Mouse (Mus musculus) heart, adult 2 months (tissue): ENCODE data around the gene Zfp580. TPM values are rescaled to one million over a fixed set of nuclear protein-coding genes. Genes with fewer than 3 reads are reported as not detected.
A peak's percentile ranks its signal among the peaks of the same experiment; 100 is the strongest.

ENCODE experiments used
- DNase-seq, 2 experiments: peaks; one replicate each; pipeline ENCODE4 v3.0.0; 2021
- H3K27ac ChIP-seq: fragments of 200-600 bp; 2 replicates; pipeline ENCODE4 v1.8.1; 2022
- H3K27me3 ChIP-seq: fragments of 200-500 bp; 2 replicates; pipeline ENCODE4 v1.6.1; 2012; ENCODE audit warnings: mild to moderate bottlenecking, low read length, inconsistent platforms, mixed read lengths; ENCODE audit not compliant: control insufficient read depth, insufficient read depth
- H3K36me3 ChIP-seq: fragments of 200-500 bp; 2 replicates; pipeline ENCODE4 v1.6.1; 2012; ENCODE audit warnings: low read length, inconsistent platforms; ENCODE audit not compliant: control insufficient read depth, insufficient read depth
- H3K4me1 ChIP-seq: fragments of 200-500 bp; 2 replicates; pipeline ENCODE4 v1.6.1; 2011; ENCODE audit warnings: low read length; ENCODE audit not compliant: control insufficient read depth, insufficient read depth
- H3K4me3 ChIP-seq: fragments of 200-600 bp; 2 replicates; pipeline ENCODE4 v1.8.1; 2022
- H3K79me2 ChIP-seq: fragments of 200-500 bp; replicated peaks from 2 replicates; pipeline ENCODE4 v1.6.1; 2012; ENCODE audit warnings: mild to moderate bottlenecking, inconsistent platforms, low read length, moderate library complexity, mixed read lengths; ENCODE audit not compliant: control insufficient read depth, insufficient read depth
- H3K9ac ChIP-seq: fragments of 200-500 bp; 2 replicates; pipeline ENCODE4 v1.6.1; 2012; ENCODE audit warnings: low read depth, mild to moderate bottlenecking, control low read depth, inconsistent platforms, low read length, mixed read lengths
- CTCF ChIP-seq: fragments of 200-600 bp; IDR thresholded peaks from 2 replicates; pipeline ENCODE4 v1.8.1; 2022; ENCODE audit warnings: antibody characterized with exemption, mild to moderate bottlenecking, moderate library complexity
- EP300 ChIP-seq: fragments of 200-500 bp; IDR thresholded peaks from 2 replicates; pipeline ENCODE4 v1.6.1; 2011; ENCODE audit warnings: low read depth, low read length, control low read depth; ENCODE audit not compliant: insufficient read depth
- POLR2A ChIP-seq: fragments of 200-500 bp; IDR thresholded peaks from 2 replicates; pipeline ENCODE4 v1.6.1; 2011; ENCODE audit warnings: mild to moderate bottlenecking, low read depth, low read length, control low read depth; ENCODE audit not compliant: insufficient read depth
- WGBS: fragments of 180-500 bp; shearing (Covaris S2); methylation state at CpG from one replicate; pipeline ENCODE4 v1.1.7; 2018; 5-methylcytosine and 5-hydroxymethylcytosine counted together
- intact Hi-C: fragments of 180-260 bp; cut with DNase I; formaldehyde crosslinking; loops from one replicate; pipeline ENCODE4 v1.15.1; 2025
- polyA plus RNA-seq: library from polyadenylated mRNA; depleted of rRNA; stranded (reverse); fragments of >200 nt; gene quantifications from 2 replicates; pipeline ENCODE4 v1.2.3, GENCODE M21; 2012
- total RNA-seq, 2 experiments: library from RNA; stranded (reverse); gene quantifications; 2 replicates each; pipeline ENCODE4 v1.2.3; 2021

The Zfp580 gene
- total and polyA plus RNA-seq, 3 experiments = 3.4 to 12.7 (median 4.4) TPM

- Histone ChIP-seq H3K27ac (peak within 1 kb of the TSS; percentile 98), H3K27me3 (no peaks in the 10 kb centered on the region), H3K4me1 (peaks cover 4% of the 10 kb centered on the region; the same call in 1 of the 2 replicates), H3K9ac (peak within 1 kb of the TSS; percentile 85), H3K36me3 (no peaks in the 10 kb centered on the region), H3K4me3 (peak within 1 kb of the TSS; percentile 87), H3K79me2 (no peaks in the 10 kb centered on the region; the same call in 1 of the 2 replicates)
- WGBS = under 1% methylated on average over 49 of the region's 49 CpGs
- intact Hi-C loops = loop anchor here (2.0 to 10.0 kb wide), 2 partner anchors 19 to 365 kb away; partner anchors contain the start of genes Ppp6r1 and Zfp784
- TF ChIP-seq CTCF = no peak
- TF ChIP-seq POLR2A = peak; percentile 89
- peak; percentile 51; the same call in 1 of the 2 replicates for TF ChIP-seq EP300
- peak; percentile 98 to 100 for DNase-seq
Observed at GRCm38 (mm10) chr7:5020000-5020681, 31.2 kb upstream of the Zfp580 start, which contains the start of the genes Zfp865 and Ccdc106. Gene Zfp865 (plus strand): TSS chr7:5020376. Gene Ccdc106 (plus strand): TSS chr7:5020553.

- H3K4me3 ChIP-seq = peak overlapping the region; percentile 87
- no peaks in the 10 kb centered on the region for H3K27me3 ChIP-seq
- intact Hi-C loops = loop anchor here (2.0 kb wide), 1 partner anchor 18 kb away; the partner anchor contains the start of gene Zfp784
- H3K27ac ChIP-seq = peak overlapping the region; percentile 98
- 0% methylated on average over 15 of the region's 15 CpGs for WGBS
- peak overlapping the region; percentile 85 for H3K9ac ChIP-seq
- H3K79me2 ChIP-seq = peaks cover 1% of the 10 kb centered on the region; the same call in 1 of the 2 replicates
- no peak for DNase-seq
- H3K4me1 ChIP-seq = peaks cover 4% of the 10 kb centered on the region; the same call in 1 of the 2 replicates
- TF ChIP-seq EP300 = no peak
- TF ChIP-seq POLR2A = no peak
- no peaks in the 10 kb centered on the region for H3K36me3 ChIP-seq
Observed at GRCm38 (mm10) chr7:5020685-5021084, 30.7 kb upstream of the Zfp580 start.

- Histone ChIP-seq H3K36me3 (no peaks in the 10 kb centered on the region), H3K27me3 (no peaks in the 10 kb centered on the region), H3K79me2 (peaks cover 1% of the 10 kb centered on the region; the same call in 1 of the 2 replicates), H3K27ac (peak overlapping the region; percentile 98), H3K4me3 (peak overlapping the region; percentile 87), H3K9ac (no peak overlapping the region; the same call in 1 of the 2 replicates), H3K4me1 (peaks cover 4% of the 10 kb centered on the region; the same call in 1 of the 2 replicates)
- DNase-seq = no peak
- 39% methylated on average over 5 of the region's 5 CpGs for WGBS
- intact Hi-C loops = loop anchor here (2.0 kb wide), 1 partner anchor 18 kb away; the partner anchor contains the start of gene Zfp784
- TF ChIP-seq POLR2A (no peak), CTCF (no peak), EP300 (no peak)
Observed at GRCm38 (mm10) chr7:5021197-5021596, 30.1 kb upstream of the Zfp580 start.

GRCm38 (mm10) chr7:5029543-5029942 is 21.8 kb upstream of the Zfp580 start:
- no peaks in the 10 kb centered on the region for H3K36me3 ChIP-seq
- H3K4me3 ChIP-seq = no peak overlapping the region
- no peaks in the 10 kb centered on the region for H3K27me3 ChIP-seq
- no peak overlapping the region for H3K9ac ChIP-seq
- H3K79me2 ChIP-seq = peaks cover 3% of the 10 kb centered on the region
- no peaks in the 10 kb centered on the region for H3K4me1 ChIP-seq
- intact Hi-C loops = no loop called here
- no peak for TF ChIP-seq CTCF
- TF ChIP-seq EP300 = no peak
- no peak for TF ChIP-seq POLR2A
- whole genome bisulfite sequencing = 94% methylated on average over 22 of the region's 22 CpGs
- no peak for DNase-seq
- no peak overlapping the region for H3K27ac ChIP-seq

- TF ChIP-seq EP300 = no peak
- TF ChIP-seq POLR2A = no peak
- no peak for TF ChIP-seq CTCF
- 94% methylated on average over 21 of the region's 21 CpGs for WGBS
- Histone ChIP-seq H3K79me2 (peaks cover 3% of the 10 kb centered on the region), H3K27me3 (no peaks in the 10 kb centered on the region), H3K4me3 (no peak overlapping the region), H3K27ac (no peak overlapping the region), H3K4me1 (no peaks in the 10 kb centered on the region), H3K36me3 (no peaks in the 10 kb centered on the region), H3K9ac (no peak overlapping the region)
- DNase-seq = no peak
- intact Hi-C loops = no loop called here
Observed at GRCm38 (mm10) chr7:5029946-5030345, 21.4 kb upstream of the Zfp580 start.

GRCm38 (mm10) chr7:5030554-5031275 is 20.6 kb upstream of the Zfp580 start:
- WGBS = 89% methylated on average over 63 of the region's 63 CpGs
- Histone ChIP-seq H3K4me1 (no peaks in the 10 kb centered on the region), H3K4me3 (no peak overlapping the region), H3K27me3 (no peaks in the 10 kb centered on the region), H3K79me2 (peaks cover 2% of the 10 kb centered on the region; the same call in 1 of the 2 replicates), H3K27ac (no peak overlapping the region), H3K36me3 (no peaks in the 10 kb centered on the region), H3K9ac (no peak overlapping the region)
- intact Hi-C loops = no loop called here
- DNase-seq = no peak
- TF ChIP-seq POLR2A (no peak), CTCF (no peak), EP300 (no peak)
